Mouse (Mus musculus) brain, embryonic 14.5 days (tissue): ENCODE measurements at regions not wholly inside any gene's neighbourhood (a gene's known extent, or its start where the extent isn't known, plus 50 kb on each side); places are given as distances from the start of the nearest gene placed in this dataset.

ENCODE experiments used
- CTCF ChIP-seq: fragments of 200-500 bp; IDR thresholded peaks from 2 replicates; pipeline ENCODE4 v1.5.1; 2012; ENCODE audit warnings: inconsistent platforms, mild to moderate bottlenecking, moderate library complexity, borderline replicate concordance; ENCODE audit not compliant: insufficient read depth, insufficient read length; ENCODE audit errors: extremely low read depth
- POLR2A ChIP-seq: fragments of 200-500 bp; IDR thresholded peaks from 2 replicates; pipeline ENCODE4 v1.6.1; 2012; ENCODE audit warnings: mild to moderate bottlenecking, inconsistent platforms, borderline replicate concordance; ENCODE audit not compliant: poor library complexity, insufficient read depth, insufficient read length, severe bottlenecking; ENCODE audit errors: extremely low read depth

GRCm38 (mm10) chr13:116528289-116528688 lies 218.8 kb upstream of the Isl1 start:
- TF ChIP-seq POLR2A (no peak), CTCF (no peak)
